Mouse (Mus musculus) small intestine, adult 2 months (tissue): ENCODE data around the gene Alox12b.

Experiments used
- CTCF ChIP-seq: fragments of 200-500 bp; IDR thresholded peaks from 2 replicates; pipeline ENCODE4 v1.5.1; 2012; ENCODE audit warnings: low read depth, mild to moderate bottlenecking, control low read depth, inconsistent platforms, low read length, moderate library complexity, mixed read lengths; ENCODE audit not compliant: insufficient replicate concordance, insufficient read length; ENCODE audit errors: extremely low read depth
- POLR2A ChIP-seq: fragments of 200-500 bp; IDR thresholded peaks from 2 replicates; pipeline ENCODE4 v1.6.1; 2012; ENCODE audit warnings: low read depth, mild to moderate bottlenecking, control low read depth, inconsistent platforms, low read length, moderate library complexity

GRCm38 (mm10) chr11:69125852-69125918 is 31.1 kb upstream of the Alox12b start, which contains the start of gene Aloxe3:
- no peak for TF ChIP-seq POLR2A
- no peak for TF ChIP-seq CTCF
